11 mouse cellular contexts compared by ENCODE assay signal in genomic region chr11:118791391-118791790, GRCm38 (mm10).
DNase-seq lines count a peak whose midpoint lies in the region; ATAC-seq and TF ChIP-seq lines count a peak whose summit lies in the region.
"Had no signal": no experiment of that assay in that cellular context is flagged by ENCODE, and none has a peak within 500 bp of the region (broad histone marks: within the 10 kb centered on the region; RNA-seq: fewer than 3 reads in every experiment).

No protein-coding gene starts in this region.

- no peaks in the 10 kb centered on the region for H3K9me3 ChIP-seq in liver, postnatal 0 days (ENCODE audit: low read length)

- no peak for TF ChIP-seq EP300 in liver, postnatal 0 days (IDR thresholded peaks at IDR 0.05; ENCODE audit: low read depth)

- no peak overlapping the region for H3K4me2 ChIP-seq in liver, postnatal 0 days (ENCODE audit: low read depth, low read length)
- H3K4me2 ChIP-seq: limb, embryonic 13.5 days had no signal

- peaks cover 34% of the 10 kb centered on the region for H3K4me1 ChIP-seq in cortical plate, adult 2 months (ENCODE audit: control insufficient read depth, insufficient read depth, low read length)
- no peaks in the 10 kb centered on the region for H3K4me1 ChIP-seq in liver, postnatal 0 days (ENCODE audit: insufficient read depth)

- H3K27me3 ChIP-seq in liver, postnatal 0 days (ENCODE audit: insufficient read depth, low read length) = no peaks in the 10 kb centered on the region
- H3K27me3 ChIP-seq: limb, embryonic 13.5 days had no signal

- ATAC-seq in liver, postnatal 0 days = no peak
- ATAC-seq: Patski had no signal

- intact Hi-C loops in gastrocnemius, adult 2 months (cut with DNase I) = no loop called here
- intact Hi-C loops in left cerebral cortex, postnatal 25 days (cut with DNase I) = loop anchor here (5.0 kb wide), 1 partner anchor 116 kb away; no protein-coding TSS in a partner anchor

- H3K36me3 ChIP-seq in liver, postnatal 0 days (replicated peaks; ENCODE audit: insufficient read depth, low read length) = no peaks in the 10 kb centered on the region
- H3K36me3 ChIP-seq: limb, embryonic 13.5 days had no signal

- 53% methylated on average over 6 of the region's 6 CpGs for WGBS in liver, postnatal 0 days (ENCODE audit: insufficient replicate concordance)

- peak overlapping the region; percentile 15; the same call in 1 of the 2 replicates for H3K4me3 ChIP-seq in gastrocnemius, adult 2 months
- H3K4me3 ChIP-seq in cortical plate, adult 2 months (ENCODE audit: insufficient read depth, low read length) = no peak overlapping the region
- H3K4me3 ChIP-seq in liver, postnatal 0 days (ENCODE audit: low read depth, low read length) = no peak overlapping the region
- H3K4me3 ChIP-seq: limb, embryonic 13.5 days had no signal

- peak; percentile 28; the same call in 1 of the 2 replicates for TF ChIP-seq POLR2A in cortical plate, adult 2 months (IDR thresholded peaks at IDR 0.05; ENCODE audit: extremely low read depth, insufficient read depth, low read length)

- peak overlapping the region; percentile 84 for H3K27ac ChIP-seq in gastrocnemius, adult 2 months
- peak overlapping the region; percentile 84 for H3K27ac ChIP-seq in cortical plate, adult 2 months (ENCODE audit: insufficient read depth, low read length)
- no peak overlapping the region for H3K27ac ChIP-seq in liver, postnatal 0 days (ENCODE audit: low read depth)
- H3K27ac ChIP-seq: limb, embryonic 13.5 days had no signal

- no peak for TF ChIP-seq CTCF in gastrocnemius, adult 2 months (IDR thresholded peaks at IDR 0.05)
- no peak for TF ChIP-seq CTCF in cortical plate, adult 2 months (IDR thresholded peaks at IDR 0.05; ENCODE audit: extremely low read depth, insufficient read depth, low read length)
- TF ChIP-seq CTCF in liver, postnatal 0 days (IDR thresholded peaks at IDR 0.05; ENCODE audit: low read depth) = no peak

- no peak overlapping the region for H3K9ac ChIP-seq in liver, postnatal 0 days (replicated peaks)
- H3K9ac ChIP-seq: limb, embryonic 13.5 days had no signal

- DNase-seq in gastrocnemius, adult 2 months = peak; percentile 71
- no peak for DNase-seq in gastrocnemius, postnatal 10 days
- DNase-seq in heart, adult 8-10 months (ENCODE audit: low spot score) = peak; percentile 7
- DNase-seq in left cerebral cortex, postnatal 25 days (ENCODE audit: low spot score in 2 of 2) = peak; percentile 72 to 84
- DNase-seq in liver, postnatal 0 days = no peak
- DNase-seq in natural killer cell, adult 2 months (ENCODE audit: low spot score in 2 of 2) = no peak
- no peak for DNase-seq in adrenal gland, postnatal 4 days (ENCODE audit: low spot score in 2 of 2)
- DNase-seq: thymus, adult 2 months had no signal

Comparison
In these comparisons a context has a peak if more than half of its experiments do, and no peak if none do; other contexts are left out.
1. DNase-seq: peak in gastrocnemius, adult 2 months (single experiment), heart, adult 8-10 months (single experiment) and left cerebral cortex, postnatal 25 days (2 of 2); none in gastrocnemius, postnatal 10 days (single experiment), liver, postnatal 0 days (single experiment), natural killer cell, adult 2 months (0 of 2) and adrenal gland, postnatal 4 days (0 of 2).